Mouse (Mus musculus) myocyte (in vitro differentiated cells): ENCODE results near the gene Bnip3.

Experiments used
- POLR2A ChIP-seq: IDR thresholded peaks from one replicate; pipeline ENCODE4 v1.6.1; 2011; ENCODE audit warnings: low read depth, mild to moderate bottlenecking, control low read depth, moderate library complexity; ENCODE audit not compliant: insufficient read length
- POLR2AphosphoS2 ChIP-seq: IDR thresholded peaks from one replicate; pipeline ENCODE4 v1.6.1; 2011; ENCODE audit warnings: low read depth, control low read depth; ENCODE audit not compliant: insufficient read length

- no peak for TF ChIP-seq POLR2A
- TF ChIP-seq POLR2AphosphoS2 = no peak
Observed at GRCm38 (mm10) chr7:138841436-138842151, 67.7 kb downstream of the Bnip3 start.
